Mouse (Mus musculus) erythroid progenitor cell, adult 5-6 weeks (primary cell): ENCODE results near the gene Flcn. TPM values are rescaled to one million over a fixed set of nuclear protein-coding genes. Genes with fewer than 3 reads are reported as not detected.

Experiments used
- ATAC-seq: replicated peaks from 2 replicates; pipeline ENCODE4 v1.8.0; 2016; ENCODE audit warnings: moderate number of reproducible peaks, mild to moderate bottlenecking, moderate TSS enrichment, inconsistent platforms; ENCODE audit not compliant: poor library complexity, low FRiP score, severe bottlenecking
- total RNA-seq, 2 experiments: library from RNA; stranded (forward) in 1 of 2; stranded (reverse) in 1 of 2; fragments of 150-400 nt in 1 of 2; fragments of 186-747, 209-891 nt in 1 of 2; gene quantifications; 2 replicates each; pipeline versions ENCODE4 v1.2.3 to v1.2.4; 2015 to 2017; ENCODE audit warnings: low replicate concordance in 2 of 2

Gene Flcn
- total RNA-seq, 2 experiments from 2014 or later: 2.1 to 5.4 TPM

- ATAC-seq: no peak
Observed at GRCm38 (mm10) chr11:59774522-59774921, 35.3 kb downstream of the Flcn start.

GRCm38 (mm10) chr11:59772902-59773301, 36.9 kb downstream of the Flcn start:
- no peak for ATAC-seq

- ATAC-seq: no peak
Observed at GRCm38 (mm10) chr11:59772291-59772690, 37.5 kb downstream of the Flcn start.

GRCm38 (mm10) chr11:59770753-59771152, 39.1 kb downstream of the Flcn start:
- ATAC-seq: no peak

GRCm38 (mm10) chr11:59769738-59770137, 40.1 kb downstream of the Flcn start:
- ATAC-seq: no peak

GRCm38 (mm10) chr11:59769307-59769706, 40.5 kb downstream of the Flcn start:
- no peak for ATAC-seq

GRCm38 (mm10) chr11:59760796-59761195, 49.0 kb downstream of the Flcn start:
- no peak for ATAC-seq

GRCm38 (mm10) chr11:59759626-59760025, 50.2 kb downstream of the Flcn start:
- ATAC-seq: no peak

GRCm38 (mm10) chr11:59759178-59759577, 50.6 kb downstream of the Flcn start:
- ATAC-seq: no peak

- no peak for ATAC-seq
Observed at GRCm38 (mm10) chr11:59758191-59758985, 51.4 kb downstream of the Flcn start.

GRCm38 (mm10) chr11:59756351-59756750, 53.5 kb downstream of the Flcn start:
- ATAC-seq: no peak

GRCm38 (mm10) chr11:59754504-59754903, 55.3 kb downstream of the Flcn start:
- no peak for ATAC-seq

- ATAC-seq: no peak
Observed at GRCm38 (mm10) chr11:59749050-59749449, 60.8 kb downstream of the Flcn start.

- ATAC-seq: no peak
Observed at GRCm38 (mm10) chr11:59746614-59747013, 63.2 kb downstream of the Flcn start.

GRCm38 (mm10) chr11:59745851-59746250, 64.0 kb downstream of the Flcn start:
- ATAC-seq: no peak

GRCm38 (mm10) chr11:59744374-59744773, 65.4 kb downstream of the Flcn start:
- no peak for ATAC-seq

- ATAC-seq: no peak
Observed at GRCm38 (mm10) chr11:59743712-59744111, 66.1 kb downstream of the Flcn start.

GRCm38 (mm10) chr11:59743307-59743706, 66.5 kb downstream of the Flcn start:
- ATAC-seq: no peak

- no peak for ATAC-seq
Observed at GRCm38 (mm10) chr11:59741915-59742314, 67.9 kb downstream of the Flcn start.
